Mouse (Mus musculus): ENCODE measurements at regions not wholly inside any gene's neighbourhood (a gene's known extent, or its start where the extent isn't known, plus 50 kb on each side); places are given as distances from the start of the nearest gene placed in this dataset.

GRCm38 (mm10) chr12:29257011-29257734 lies 271.0 kb upstream of the Myt1l start:
- DNase-seq (ENCODE audit: low read depth, low spot score) (no peak), ATAC-seq (no peak)
- H3K27me3 ChIP-seq: no peaks in the 10 kb centered on the region
- in situ Hi-C loops (cut with MboI; ENCODE audit: low pct_unique_long_range_greater_than_20kb): no loop called here
- CTCF ChIA-PET: no interaction called here
- POLR2A ChIA-PET: no interaction called here
- no peak for TF ChIP-seq CTCF (IDR thresholded peaks at IDR 0.05)

- no peak for TF ChIP-seq CTCF (IDR thresholded peaks at IDR 0.05)
- DNase-seq (ENCODE audit: low read depth, low spot score): no peak
- no peak for ATAC-seq
- ChIA-PET CTCF (no interaction called here), POLR2A (interaction anchor here (0.5 kb wide), 1 partner anchor 12 kb away, joined by 3 read pairs; no protein-coding TSS in a partner anchor)
- in situ Hi-C loops (cut with MboI; ENCODE audit: low pct_unique_long_range_greater_than_20kb): no loop called here
- H3K27me3 ChIP-seq: no peaks in the 10 kb centered on the region
These were observed 270.2 kb upstream of the Myt1l start for GRCm38 (mm10) chr12:29257735-29258547.

DNA sequence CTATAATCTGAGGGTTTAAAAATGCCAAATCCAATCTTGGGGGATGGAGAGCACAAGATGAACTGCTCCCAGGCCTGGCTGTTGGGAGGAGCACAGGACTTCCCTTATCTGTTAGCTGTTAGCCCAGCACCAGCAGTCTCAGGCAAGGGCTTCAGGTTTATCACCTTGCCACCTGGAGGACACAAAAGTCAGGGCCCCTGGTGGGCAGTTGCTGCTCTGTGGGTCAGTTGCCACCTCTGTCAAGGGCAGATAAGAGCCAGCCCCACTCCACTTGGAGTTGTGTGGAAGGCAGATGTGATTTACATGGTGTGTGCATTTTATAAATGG lies 269.7 kb upstream of the Myt1l start:
- ChIA-PET POLR2A (interaction anchor here (0.5 kb wide), 1 partner anchor 12 kb away, joined by 3 read pairs; no protein-coding TSS in a partner anchor), CTCF (no interaction called here)
- DNase-seq (ENCODE audit: low read depth, low spot score): no peak
- TF ChIP-seq CTCF (IDR thresholded peaks at IDR 0.05): no peak
- no peaks in the 10 kb centered on the region for H3K27me3 ChIP-seq
- in situ Hi-C loops (cut with MboI; ENCODE audit: low pct_unique_long_range_greater_than_20kb): no loop called here
- ATAC-seq: no peak

DNA sequence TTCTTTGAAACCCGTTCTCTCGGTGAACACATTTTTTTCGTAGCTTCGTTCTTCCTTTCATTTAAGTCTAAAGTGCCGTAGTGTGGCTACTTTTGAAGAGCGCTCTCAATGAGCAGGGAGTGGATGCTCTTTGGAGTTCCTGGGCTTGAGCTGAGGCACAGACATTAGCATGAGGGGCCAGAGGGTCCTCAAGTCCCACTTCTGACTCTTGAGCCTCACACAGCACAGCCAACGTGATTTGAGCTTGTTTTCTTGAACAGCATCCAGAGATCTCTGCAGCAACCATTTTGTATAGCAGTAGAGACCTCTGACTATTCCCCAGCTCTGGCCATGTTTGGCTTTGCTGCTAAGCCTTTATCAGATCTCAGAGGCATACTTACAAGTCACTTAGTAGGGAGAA lies 269.2 kb upstream of the Myt1l start:
- CTCF ChIA-PET: no interaction called here
- in situ Hi-C loops (cut with MboI; ENCODE audit: low pct_unique_long_range_greater_than_20kb): no loop called here
- POLR2A ChIA-PET: no interaction called here
- DNase-seq (ENCODE audit: low read depth, low spot score) (no peak), ATAC-seq (no peak)
- H3K27me3 ChIP-seq: no peaks in the 10 kb centered on the region
- TF ChIP-seq CTCF (IDR thresholded peaks at IDR 0.05): no peak

GRCm38 (mm10) chr12:29274166-29274565 lies 254.0 kb upstream of the Myt1l start:
- ChIA-PET CTCF (no interaction called here), POLR2A (no interaction called here)
- in situ Hi-C loops (cut with MboI; ENCODE audit: low pct_unique_long_range_greater_than_20kb): no loop called here
- DNase-seq (ENCODE audit: low read depth, low spot score) (no peak), ATAC-seq (no peak)
- TF ChIP-seq CTCF (IDR thresholded peaks at IDR 0.05): no peak
- H3K27me3 ChIP-seq: no peaks in the 10 kb centered on the region

GRCm38 (mm10) chr12:29275676-29276075 lies 252.5 kb upstream of the Myt1l start:
- H3K27me3 ChIP-seq: no peaks in the 10 kb centered on the region
- in situ Hi-C loops (cut with MboI; ENCODE audit: low pct_unique_long_range_greater_than_20kb): no loop called here
- ATAC-seq (no peak), DNase-seq (ENCODE audit: low read depth, low spot score) (no peak)
- ChIA-PET CTCF (no interaction called here), POLR2A (no interaction called here)
- no peak for TF ChIP-seq CTCF (IDR thresholded peaks at IDR 0.05)

DNA sequence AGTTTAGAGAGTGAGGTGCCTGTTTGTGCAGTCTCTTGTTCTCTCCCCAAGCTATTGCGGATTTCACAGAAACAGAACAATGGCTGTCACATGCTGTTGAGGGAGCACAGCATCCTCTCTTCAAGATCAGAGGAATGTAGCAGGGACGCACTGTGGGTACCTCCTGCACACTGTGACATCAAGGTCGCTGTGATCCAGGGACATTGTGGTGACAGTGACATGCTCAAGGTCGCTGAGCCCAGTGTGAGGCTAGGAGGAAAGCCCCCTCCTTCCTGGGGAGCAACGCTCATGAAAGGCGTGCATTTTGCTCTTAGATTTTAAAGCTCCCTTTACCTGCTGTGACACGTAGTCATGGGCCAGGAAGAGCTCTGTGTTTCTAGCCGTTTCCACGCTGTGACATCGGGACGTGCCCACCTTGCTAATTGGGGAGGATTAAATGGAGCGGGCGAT lies 248.5 kb upstream of the Myt1l start:
- no peak for TF ChIP-seq CTCF (IDR thresholded peaks at IDR 0.05)
- in situ Hi-C loops (cut with MboI; ENCODE audit: low pct_unique_long_range_greater_than_20kb): no loop called here

GRCm38 (mm10) chr12:29280081-29280788 lies 247.9 kb upstream of the Myt1l start:
- no peaks in the 10 kb centered on the region for H3K27me3 ChIP-seq
- no peak for TF ChIP-seq CTCF (IDR thresholded peaks at IDR 0.05)
- DNase-seq (ENCODE audit: low read depth, low spot score): no peak
- ATAC-seq: no peak
- in situ Hi-C loops (cut with MboI; ENCODE audit: low pct_unique_long_range_greater_than_20kb): no loop called here
- POLR2A ChIA-PET: no interaction called here
- CTCF ChIA-PET: interaction anchor here (1.0 kb wide), 1 partner anchor 10 kb away, joined by 3 read pairs; no protein-coding TSS in a partner anchor

More for the DNA sequence above, 248.5 kb upstream of the Myt1l start:
- POLR2A ChIA-PET: no interaction called here
- ATAC-seq: no peak
- DNase-seq (ENCODE audit: low read depth, low spot score): no peak
- no peaks in the 10 kb centered on the region for H3K27me3 ChIP-seq
- CTCF ChIA-PET: no interaction called here

- in situ Hi-C loops (cut with MboI; ENCODE audit: low pct_unique_long_range_greater_than_20kb): no loop called here
- CTCF ChIA-PET: interaction anchor here (1.0 kb wide), 1 partner anchor 10 kb away, joined by 3 read pairs; no protein-coding TSS in a partner anchor
- no peaks in the 10 kb centered on the region for H3K27me3 ChIP-seq
- TF ChIP-seq CTCF (IDR thresholded peaks at IDR 0.05): no peak
- POLR2A ChIA-PET: no interaction called here
- ATAC-seq (no peak), DNase-seq (ENCODE audit: low read depth, low spot score) (no peak)
These were observed 247.1 kb upstream of the Myt1l start for GRCm38 (mm10) chr12:29280861-29281630.

GRCm38 (mm10) chr12:29288801-29289200 lies 239.4 kb upstream of the Myt1l start:
- ATAC-seq (no peak), DNase-seq (ENCODE audit: low read depth, low spot score) (no peak)
- H3K27me3 ChIP-seq: no peaks in the 10 kb centered on the region
- no peak for TF ChIP-seq CTCF (IDR thresholded peaks at IDR 0.05)
- CTCF ChIA-PET: no interaction called here
- in situ Hi-C loops (cut with MboI; ENCODE audit: low pct_unique_long_range_greater_than_20kb): no loop called here
- POLR2A ChIA-PET: no interaction called here

Data from Patski (cell line).